Mouse (Mus musculus) limb, embryonic 13.5 days (tissue): ENCODE data around the gene Zfp575. TPM values are rescaled to one million over a fixed set of nuclear protein-coding genes. Genes with fewer than 3 reads are reported as not detected.

Experiments used
- ATAC-seq: fragments of 200-750 bp; cut with Nextera tagmentation; 2 replicates; pipeline ENCODE4 v1.8.0; 2017; ENCODE audit warnings: low read depth, moderate number of reproducible peaks, moderate TSS enrichment; ENCODE audit not compliant: low FRiP score
- H3K27ac ChIP-seq: fragments of 300-500 bp; sonication (generic); 2 replicates; pipeline ENCODE4 v1.5.1; 2015; ENCODE audit warnings: inconsistent platforms, mild to moderate bottlenecking, moderate library complexity
- H3K27me3 ChIP-seq: fragments of 300-500 bp; sonication (generic); 2 replicates; pipeline ENCODE4 v1.6.1; 2015; ENCODE audit warnings: mild to moderate bottlenecking, inconsistent platforms
- H3K36me3 ChIP-seq: fragments of 300-500 bp; sonication (generic); 2 replicates; pipeline ENCODE4 v1.6.1; 2015; ENCODE audit warnings: inconsistent platforms, mild to moderate bottlenecking, moderate library complexity
- H3K4me1 ChIP-seq: fragments of 300-500 bp; sonication (generic); 2 replicates; pipeline ENCODE4 v1.6.1; 2015; ENCODE audit warnings: inconsistent platforms
- H3K4me2 ChIP-seq: fragments of 300-500 bp; sonication (generic); replicated peaks from 2 replicates; pipeline ENCODE4 v1.6.1; 2015; ENCODE audit warnings: inconsistent platforms, mild to moderate bottlenecking, moderate library complexity
- H3K4me3 ChIP-seq: fragments of 300-500 bp; sonication (generic); 2 replicates; pipeline ENCODE4 v1.5.1; 2015; ENCODE audit warnings: moderate library complexity, mild to moderate bottlenecking, inconsistent platforms
- H3K9ac ChIP-seq: fragments of 300-500 bp; sonication (generic); 2 replicates; pipeline ENCODE4 v1.6.1; 2015; ENCODE audit warnings: mild to moderate bottlenecking, inconsistent platforms
- H3K9me3 ChIP-seq: fragments of 300-500 bp; sonication (generic); 2 replicates; pipeline ENCODE4 v1.6.1; 2016; ENCODE audit warnings: inconsistent platforms
- whole genome bisulfite sequencing: fragments of 180-500 bp; shearing (Covaris S2); methylation state at CpG from one replicate; pipeline ENCODE4 v1.1.7; 2015; 5-methylcytosine and 5-hydroxymethylcytosine counted together
- polyA plus RNA-seq: library from polyadenylated mRNA; unstranded; fragments of >200 nt; fragmentation: Nextera tagmentation; extraction: Ambion mirVana; gene quantifications from 2 replicates; pipeline ENCODE4 v1.2.1, GENCODE M21; 2015

Gene Zfp575
- polyA plus RNA-seq, 1 experiment from 2014 or later = 5.9 TPM

DNA sequence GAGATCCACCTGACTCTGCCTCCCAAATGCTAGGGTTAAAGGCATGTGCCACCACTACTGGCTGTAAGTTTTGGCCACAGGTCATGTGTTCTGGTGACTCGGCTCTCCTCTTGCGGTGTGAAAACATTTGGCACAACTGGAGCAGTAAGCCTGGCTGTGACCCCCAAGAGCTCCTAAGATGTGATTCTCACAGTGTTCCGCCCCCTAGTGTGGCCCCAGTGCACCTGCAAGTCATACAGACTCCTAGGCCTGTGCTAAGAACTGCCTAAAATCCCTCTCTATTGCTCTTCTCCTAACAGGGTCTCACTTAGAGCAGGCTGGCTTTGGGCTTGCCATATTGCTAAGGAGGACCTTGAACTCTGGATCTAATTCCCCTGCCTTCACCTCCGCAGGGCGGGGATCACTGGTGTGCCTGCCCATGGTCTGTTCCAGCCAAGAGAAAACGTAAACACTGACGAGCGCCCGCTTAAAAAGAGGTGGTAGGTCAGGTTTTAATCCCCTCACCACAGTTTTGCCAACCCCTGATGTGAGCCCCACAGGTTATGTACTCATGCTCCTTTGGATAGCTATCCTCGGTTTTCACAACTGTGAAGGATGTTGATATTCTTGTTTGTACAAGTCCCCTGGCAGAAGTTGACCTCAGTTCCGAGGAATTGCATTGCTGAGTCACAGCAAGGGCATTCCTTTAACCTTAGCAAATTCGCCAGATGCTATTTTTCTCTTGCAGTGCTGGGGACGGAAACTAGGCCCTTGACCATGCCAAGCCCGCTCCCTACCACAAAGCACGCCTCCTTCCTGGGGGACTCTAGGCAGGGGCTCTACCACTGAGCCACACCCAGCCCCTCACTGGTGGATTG, 12.0 kb upstream of the Zfp575 start:
- H3K9me3 ChIP-seq = no peaks in the 10 kb centered on the region
- WGBS = 74% methylated on average over 15 of the region's 15 CpGs
- no peak for ATAC-seq
- H3K36me3 ChIP-seq = 0 out of 2 replicates have a peak, but pooled peaks cover 4% of the 10 kb centered on the region
- H3K4me3 ChIP-seq = no peak overlapping the region
- no peak overlapping the region for H3K4me2 ChIP-seq
- H3K4me1 ChIP-seq = peaks cover 7% of the 10 kb centered on the region
- H3K27me3 ChIP-seq = peaks cover 4% of the 10 kb centered on the region; the same call in 1 of the 2 replicates
- no peak overlapping the region for H3K9ac ChIP-seq
- H3K27ac ChIP-seq = no peak overlapping the region

DNA sequence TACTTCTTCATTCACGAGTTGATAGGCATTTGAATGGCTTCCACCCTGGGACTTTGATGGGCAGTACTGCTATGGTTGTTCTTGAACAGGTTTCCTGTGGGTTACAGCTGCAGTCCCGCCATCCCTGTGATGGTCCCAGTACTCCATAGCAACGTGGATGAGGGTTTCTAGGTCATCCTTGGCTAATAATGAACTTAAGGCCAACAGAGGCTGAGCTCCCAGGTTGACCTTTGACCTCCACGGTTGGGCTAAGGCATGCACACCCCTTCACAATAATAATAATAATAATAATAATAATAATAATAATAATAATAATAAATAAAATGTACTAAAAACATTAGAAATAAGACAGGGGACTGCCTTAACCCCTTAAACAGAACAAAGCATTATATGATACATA, 10.7 kb upstream of the Zfp575 start:
- Histone ChIP-seq H3K4me2 (no peak overlapping the region), H3K27ac (no peak overlapping the region), H3K4me3 (no peak overlapping the region), H3K4me1 (peaks cover 16% of the 10 kb centered on the region), H3K36me3 (no peaks in the 10 kb centered on the region), H3K9me3 (no peaks in the 10 kb centered on the region), H3K27me3 (peaks cover 4% of the 10 kb centered on the region; the same call in 1 of the 2 replicates), H3K9ac (no peak overlapping the region)
- 68% methylated on average over 4 of the region's 4 CpGs for WGBS
- no peak for ATAC-seq

DNA sequence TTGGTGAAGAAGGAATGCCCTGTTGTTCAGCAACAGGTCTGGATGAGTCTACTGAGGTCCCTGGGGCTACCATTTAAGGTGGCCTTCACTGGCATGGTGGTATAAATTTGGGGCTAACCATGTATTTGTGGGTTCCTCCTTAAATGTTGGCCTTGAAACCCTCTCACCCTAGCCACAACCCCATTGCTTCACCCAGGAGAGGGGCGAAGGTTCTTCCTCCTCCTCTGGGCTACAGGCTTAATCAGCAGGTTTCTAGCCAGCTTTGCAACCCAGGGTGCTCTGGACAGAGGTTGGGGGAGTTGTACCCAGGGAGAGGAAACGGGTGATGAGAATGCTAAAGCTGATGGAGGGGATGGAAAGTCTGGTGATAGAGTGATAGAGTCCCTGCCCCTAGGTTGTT, 8.0 kb upstream of the Zfp575 start:
- Histone ChIP-seq H3K4me3 (no peak overlapping the region), H3K9ac (no peak overlapping the region), H3K9me3 (no peaks in the 10 kb centered on the region), H3K4me1 (peaks cover 16% of the 10 kb centered on the region), H3K27me3 (peaks cover 4% of the 10 kb centered on the region; the same call in 1 of the 2 replicates), H3K27ac (no peak overlapping the region), H3K4me2 (peak overlapping the region; percentile 78; the same call in 1 of the 2 replicates), H3K36me3 (no peaks in the 10 kb centered on the region)
- 70% methylated on average over 2 of the region's 2 CpGs for WGBS
- ATAC-seq = no peak

DNA sequence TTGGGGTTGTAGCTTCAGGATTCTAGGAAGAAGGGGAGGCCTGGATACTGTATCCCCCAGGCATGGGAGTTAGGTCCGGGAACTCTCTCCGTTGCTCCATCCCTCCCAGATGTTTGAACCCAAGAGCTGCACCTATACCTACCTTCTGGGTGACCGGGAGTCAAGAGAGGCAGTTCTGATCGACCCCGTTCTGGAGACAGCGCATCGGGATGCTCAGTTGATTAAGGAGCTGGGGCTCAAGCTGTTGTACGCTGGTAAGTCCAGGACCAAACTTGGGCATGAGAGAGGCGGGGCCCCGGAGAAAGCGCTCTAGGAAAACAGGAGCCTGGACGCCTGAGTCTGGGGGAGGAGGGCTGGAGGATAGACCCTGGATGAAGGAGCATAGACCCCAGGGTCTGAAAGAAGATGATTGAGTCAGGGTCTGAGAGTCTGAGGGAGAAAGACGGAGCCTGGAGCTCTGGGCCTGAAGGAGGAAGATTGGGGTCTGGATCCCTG, 6.9 kb upstream of the Zfp575 start:
- Histone ChIP-seq H3K4me2 (peak overlapping the region; percentile 78), H3K4me1 (peaks cover 16% of the 10 kb centered on the region), H3K27me3 (peaks cover 4% of the 10 kb centered on the region; the same call in 1 of the 2 replicates), H3K9me3 (no peaks in the 10 kb centered on the region), H3K9ac (peak overlapping the region; percentile 81), H3K36me3 (no peaks in the 10 kb centered on the region), H3K27ac (no peak overlapping the region), H3K4me3 (peak overlapping the region; percentile 75)
- peak; percentile 37 for ATAC-seq
- 2% methylated on average over 13 of the region's 13 CpGs for WGBS

DNA sequence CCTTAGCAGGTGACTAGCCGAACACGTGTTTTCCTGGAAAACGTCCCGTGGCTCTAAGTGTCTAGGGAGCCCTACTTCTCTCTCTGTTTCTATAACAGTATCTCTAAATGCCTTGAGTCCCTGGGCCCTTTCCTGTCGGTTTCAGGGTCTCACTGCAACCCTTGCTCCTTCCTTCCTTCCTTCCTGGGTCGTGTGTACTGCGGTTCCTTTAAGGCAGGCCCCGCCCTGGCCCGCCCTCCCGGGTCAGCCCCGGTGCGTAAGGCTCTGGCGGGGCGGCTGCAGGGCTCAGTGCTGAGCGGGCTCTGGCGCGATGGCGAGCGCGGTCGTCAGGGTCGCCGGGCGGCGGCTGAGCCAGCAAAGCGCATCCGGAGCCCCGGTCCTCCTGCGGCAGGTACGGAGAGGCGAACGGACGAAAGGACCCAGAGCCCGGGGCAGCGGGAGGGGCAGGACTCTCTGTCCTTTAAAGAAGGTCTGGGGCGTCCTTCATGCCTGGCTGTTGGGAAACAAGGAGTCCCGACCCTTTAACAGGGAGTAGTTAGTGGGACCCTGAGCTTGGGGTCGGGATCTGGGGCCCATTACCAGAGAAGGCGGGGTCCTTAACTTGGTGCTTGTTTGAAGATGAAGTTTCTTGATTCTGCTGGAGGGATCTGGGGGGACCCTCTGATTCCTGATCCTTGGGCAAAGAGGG, 6.3 kb upstream of the Zfp575 start:
- ATAC-seq = peak; percentile 88
- Histone ChIP-seq H3K4me3 (peak overlapping the region; percentile 75), H3K27ac (no peak overlapping the region), H3K36me3 (no peaks in the 10 kb centered on the region), H3K9ac (peak overlapping the region; percentile 81), H3K4me1 (peaks cover 16% of the 10 kb centered on the region), H3K4me2 (peak overlapping the region; percentile 78), H3K27me3 (peaks cover 4% of the 10 kb centered on the region; the same call in 1 of the 2 replicates), H3K9me3 (no peaks in the 10 kb centered on the region)
- 2% methylated on average over 39 of the region's 39 CpGs for WGBS

DNA sequence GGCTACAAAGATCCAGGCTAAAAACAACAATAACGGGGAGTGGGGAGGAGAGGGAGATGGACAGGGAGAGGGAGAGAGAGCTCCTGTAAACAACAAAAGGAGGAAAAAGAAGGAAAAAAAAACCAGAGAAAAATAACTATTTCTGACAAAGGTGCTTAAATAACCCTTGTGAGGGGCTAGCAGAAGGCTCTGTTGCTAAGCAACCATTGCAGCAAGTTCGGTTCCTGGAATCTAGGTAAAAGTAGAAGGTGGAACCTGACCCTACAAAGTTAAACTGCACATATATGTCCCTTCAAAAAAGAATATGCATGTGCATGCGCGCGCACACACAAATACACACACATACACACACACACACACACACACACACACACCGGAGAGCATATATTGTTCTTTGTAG, 5.3 kb upstream of the Zfp575 start:
- peaks cover 4% of the 10 kb centered on the region; the same call in 1 of the 2 replicates for H3K27me3 ChIP-seq
- ATAC-seq = no peak
- H3K27ac ChIP-seq = no peak overlapping the region
- peak overlapping the region; percentile 78; the same call in 1 of the 2 replicates for H3K4me2 ChIP-seq
- WGBS = 77% methylated on average over 6 of the region's 6 CpGs
- no peak overlapping the region for H3K9ac ChIP-seq
- peaks cover 17% of the 10 kb centered on the region for H3K4me1 ChIP-seq
- no peaks in the 10 kb centered on the region for H3K36me3 ChIP-seq
- H3K4me3 ChIP-seq = no peak overlapping the region
- no peaks in the 10 kb centered on the region for H3K9me3 ChIP-seq

DNA sequence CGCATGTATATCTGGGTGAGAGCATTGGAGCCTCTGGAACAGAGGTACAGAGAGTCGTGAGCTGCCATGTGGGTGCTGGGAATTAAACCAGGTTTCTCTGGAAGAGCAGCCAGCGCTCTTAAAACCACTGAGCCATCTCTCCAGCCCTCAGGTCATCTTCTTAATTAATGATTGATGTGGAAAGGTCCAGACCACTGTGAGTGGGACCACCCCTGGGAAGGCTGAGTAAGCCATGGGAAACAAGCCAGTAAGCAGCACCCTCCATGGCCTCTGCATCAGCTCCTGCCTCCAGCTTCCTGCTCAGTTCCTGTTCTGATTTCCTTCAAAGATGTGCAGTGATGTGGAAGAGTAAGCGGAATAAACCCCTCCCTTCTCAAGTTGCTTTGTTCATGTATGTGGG, 4.7 kb upstream of the Zfp575 start:
- H3K27ac ChIP-seq = no peak overlapping the region
- H3K27me3 ChIP-seq = peaks cover 6% of the 10 kb centered on the region
- peaks cover 20% of the 10 kb centered on the region for H3K4me1 ChIP-seq
- no peak overlapping the region for H3K9ac ChIP-seq
- no peak for ATAC-seq
- H3K4me3 ChIP-seq = no peak overlapping the region
- WGBS = 66% methylated on average over 4 of the region's 4 CpGs
- H3K9me3 ChIP-seq = no peaks in the 10 kb centered on the region
- no peak overlapping the region for H3K4me2 ChIP-seq
- no peaks in the 10 kb centered on the region for H3K36me3 ChIP-seq

DNA sequence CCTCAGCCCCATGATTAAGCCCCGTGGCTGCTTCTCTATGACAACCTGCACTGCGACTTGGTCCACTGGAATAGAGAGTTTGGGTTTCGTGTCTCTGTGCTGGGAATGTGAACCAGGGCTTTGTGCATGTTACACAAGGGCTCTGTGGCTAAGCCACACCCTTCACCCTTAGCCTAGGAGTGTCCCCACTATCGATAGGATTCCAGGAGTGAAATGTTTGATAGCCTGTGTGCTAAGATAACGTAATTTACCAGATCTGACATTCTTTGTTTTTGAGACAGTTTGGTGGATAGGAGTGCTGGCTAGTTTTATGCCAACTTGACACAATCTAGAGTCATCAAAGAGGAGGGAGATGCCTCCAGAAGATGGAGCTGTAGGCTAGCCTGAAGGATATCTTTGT, 4.3 kb upstream of the Zfp575 start:
- Histone ChIP-seq H3K27ac (no peak overlapping the region), H3K9me3 (no peaks in the 10 kb centered on the region), H3K4me1 (peaks cover 20% of the 10 kb centered on the region), H3K4me2 (no peak overlapping the region), H3K9ac (0 out of 2 replicates have a peak overlapping the region, but pooled peaks have one; percentile 2), H3K27me3 (peaks cover 10% of the 10 kb centered on the region), H3K4me3 (no peak overlapping the region), H3K36me3 (no peaks in the 10 kb centered on the region)
- ATAC-seq = no peak
- WGBS = 69% methylated on average over 5 of the region's 5 CpGs

DNA sequence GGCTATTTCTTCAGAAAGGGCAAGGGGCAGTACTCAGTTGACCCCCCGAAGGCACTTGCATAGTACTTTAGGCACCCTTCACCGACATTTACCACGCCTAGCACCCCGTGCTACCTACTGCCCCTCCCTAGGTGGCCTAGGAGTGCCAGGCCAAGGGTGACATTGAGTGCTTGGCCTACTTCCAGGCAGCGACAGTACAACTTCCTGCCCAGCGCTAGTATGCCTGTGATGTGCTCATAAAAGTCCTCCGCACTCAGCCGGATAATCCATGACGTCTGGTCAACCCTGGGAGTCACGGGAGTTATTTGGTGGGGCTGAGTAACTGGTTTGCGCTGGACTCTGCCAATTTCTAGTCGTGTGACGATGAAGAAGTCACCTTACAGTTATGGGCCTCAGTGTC, 895 bp upstream of the Zfp575 start:
- Histone ChIP-seq H3K36me3 (no peaks in the 10 kb centered on the region), H3K4me1 (peaks cover 7% of the 10 kb centered on the region), H3K4me2 (no peak overlapping the region), H3K4me3 (no peak overlapping the region), H3K9ac (no peak overlapping the region), H3K9me3 (no peaks in the 10 kb centered on the region), H3K27ac (no peak overlapping the region), H3K27me3 (peaks cover 32% of the 10 kb centered on the region)
- ATAC-seq = no peak
- 66% methylated on average over 13 of the region's 13 CpGs for WGBS

DNA sequence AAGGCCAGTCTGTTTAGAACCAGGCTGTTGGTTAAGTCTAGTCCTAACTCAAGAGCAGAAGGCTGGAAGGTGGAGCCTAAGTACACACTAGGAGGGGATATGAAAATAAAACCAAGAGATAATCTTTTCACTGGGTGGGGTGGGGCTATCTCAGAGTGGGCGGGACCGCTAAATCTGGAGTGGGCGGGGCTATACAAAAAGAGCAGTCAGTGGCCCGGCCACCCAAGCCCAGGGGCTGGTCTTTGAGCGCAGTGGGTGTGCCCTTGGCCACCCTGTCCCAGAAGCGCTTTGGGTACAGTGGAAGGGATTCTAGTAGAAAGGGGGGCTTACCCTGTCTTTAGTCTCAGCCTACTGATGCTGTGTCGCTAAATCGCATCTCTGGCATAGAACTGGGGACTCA, 613 bp downstream of the Zfp575 start:
- 9% methylated on average over 8 of the region's 8 CpGs for WGBS
- Histone ChIP-seq H3K4me2 (peak overlapping the region; percentile 75), H3K4me1 (peaks cover 4% of the 10 kb centered on the region; the same call in 1 of the 2 replicates), H3K27me3 (peaks cover 32% of the 10 kb centered on the region), H3K4me3 (peak overlapping the region; percentile 58), H3K9ac (peak overlapping the region; percentile 75), H3K9me3 (no peaks in the 10 kb centered on the region), H3K36me3 (no peaks in the 10 kb centered on the region), H3K27ac (no peak overlapping the region)
- peak; percentile 59; the same call in 1 of the 2 replicates for ATAC-seq

DNA sequence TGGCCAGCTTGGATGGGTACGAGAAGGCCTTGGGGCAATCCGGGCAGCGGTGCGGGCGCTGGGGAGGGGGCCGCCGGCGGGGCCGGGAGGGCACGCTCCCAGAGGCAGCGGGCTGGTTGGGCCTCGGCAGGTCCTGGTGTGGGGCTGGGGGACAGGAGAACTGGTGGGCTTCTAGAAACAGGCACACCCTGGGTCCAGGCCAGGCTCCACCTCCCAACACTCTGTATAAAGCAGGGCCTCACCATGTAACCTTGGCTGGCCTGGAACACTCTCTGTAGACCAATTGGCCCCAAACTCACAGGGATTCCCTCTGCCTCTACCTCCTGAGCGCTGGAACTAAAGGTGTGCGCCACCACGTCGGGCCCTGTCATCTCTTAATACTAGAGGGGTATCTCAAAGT, 1.4 kb downstream of the Zfp575 start:
- Histone ChIP-seq H3K9ac (no peak overlapping the region), H3K4me2 (no peak overlapping the region), H3K27me3 (peaks cover 32% of the 10 kb centered on the region), H3K4me3 (peak overlapping the region; percentile 16), H3K36me3 (no peaks in the 10 kb centered on the region), H3K27ac (no peak overlapping the region), H3K4me1 (peaks cover 4% of the 10 kb centered on the region; the same call in 1 of the 2 replicates), H3K9me3 (no peaks in the 10 kb centered on the region)
- no peak for ATAC-seq
- 49% methylated on average over 16 of the region's 16 CpGs for WGBS

DNA sequence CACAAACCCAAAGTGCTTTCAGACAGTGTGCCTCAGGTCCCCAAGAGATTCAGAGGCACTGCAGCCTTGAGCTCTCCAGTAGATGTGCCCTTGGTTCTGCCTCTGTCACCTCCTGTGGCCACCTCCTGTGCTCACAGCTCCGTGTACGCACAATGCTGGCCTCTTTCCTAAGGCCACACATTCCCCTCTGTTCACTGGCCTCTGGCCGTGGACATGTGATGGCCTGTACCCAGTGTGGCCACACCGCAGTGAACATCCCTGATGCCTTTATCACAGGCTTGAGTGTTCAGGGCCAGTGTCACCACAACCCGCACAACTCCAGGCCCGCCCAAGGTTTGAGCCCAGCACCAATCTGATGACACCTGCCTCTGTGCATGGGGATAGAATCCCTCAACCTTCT, 2.6 kb downstream of the Zfp575 start:
- 86% methylated on average over 6 of the region's 6 CpGs for WGBS
- Histone ChIP-seq H3K9me3 (no peaks in the 10 kb centered on the region), H3K9ac (no peak overlapping the region), H3K27ac (no peak overlapping the region), H3K4me2 (no peak overlapping the region), H3K36me3 (no peaks in the 10 kb centered on the region), H3K4me1 (peaks cover 4% of the 10 kb centered on the region; the same call in 1 of the 2 replicates), H3K4me3 (no peak overlapping the region), H3K27me3 (peaks cover 32% of the 10 kb centered on the region)
- ATAC-seq = no peak
